ENCODE assay signal across 8 mouse cellular contexts in the genomic region with DNA sequence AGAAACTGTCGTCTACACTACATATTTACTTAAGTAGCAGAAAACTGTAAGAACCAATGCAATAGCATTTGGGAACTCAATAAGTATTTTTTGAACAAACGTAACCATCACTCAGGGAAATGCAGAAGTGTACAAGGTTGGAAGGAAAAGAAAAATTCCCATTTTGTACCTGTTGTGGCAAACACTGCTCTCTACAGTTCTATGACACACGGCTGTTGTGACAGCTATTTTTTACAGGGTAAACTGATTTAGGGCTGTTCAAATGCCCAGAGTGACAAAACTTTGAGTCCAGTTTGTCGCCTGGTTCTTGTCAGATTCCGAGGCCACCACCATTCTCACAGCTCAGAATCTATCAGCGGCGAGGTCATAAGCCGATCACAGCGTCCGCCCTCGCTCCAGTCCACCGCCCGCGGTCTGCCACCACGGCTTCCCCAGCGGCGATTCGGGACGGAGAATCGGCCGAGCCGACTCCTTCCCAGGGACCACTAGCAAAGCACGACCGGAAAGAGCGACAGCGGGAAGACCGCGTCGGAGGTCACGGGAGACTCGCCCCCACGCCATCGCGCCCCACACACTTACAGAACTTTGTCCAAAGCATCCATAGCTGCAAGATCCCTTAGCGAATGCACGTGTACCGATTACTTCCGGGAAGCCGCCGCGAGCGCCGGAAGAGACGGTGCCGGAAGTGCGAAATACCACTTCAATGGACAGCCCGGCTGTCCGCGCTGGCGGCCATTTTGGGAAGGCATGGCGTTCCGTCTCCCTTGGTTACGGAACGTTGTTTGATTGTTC. TPM values are rescaled to one million over a fixed set of nuclear protein-coding genes. Genes with fewer than 3 reads are reported as not detected.
A peak's percentile ranks its signal among the peaks of the same experiment; 100 is the strongest.
DNase-seq lines count a peak whose midpoint lies in the region; ATAC-seq lines count a peak whose summit lies in the region.

A gene (minus strand): TSS at position 663 of the 792 bp plus-strand sequence.

- H3K27me3 ChIP-seq in hindbrain, embryonic 16.5 days (replicated peaks; ENCODE audit: control insufficient read depth, insufficient read depth, low read length): no peaks in the 10 kb centered on the region
- H3K27me3 ChIP-seq in megakaryocyte, embryonic 14.5 days (replicated peaks): no peaks in the 10 kb centered on the region

- H3K9me3 ChIP-seq in hindbrain, embryonic 16.5 days (ENCODE audit: control insufficient read depth, low read length): no peaks in the 10 kb centered on the region
- H3K9me3 ChIP-seq in megakaryocyte, embryonic 14.5 days: no peaks in the 10 kb centered on the region

- H3K9ac ChIP-seq in hindbrain, embryonic 16.5 days (ENCODE audit: low read depth, low read length): peak within 1 kb of the TSS; percentile 72

- peak within 1 kb of the TSS; percentile 78 for H3K27ac ChIP-seq in hindbrain, embryonic 16.5 days (ENCODE audit: low read depth, low read length)

- DNase-seq in ZHBTc4 (ENCODE audit: low read depth, low spot score): peak; percentile 95
- peak; percentile 79 to 81 for DNase-seq in cerebellum, postnatal 36 days
- peak; percentile 78 for DNase-seq in gastrocnemius, adult 18-20 months (ENCODE audit: low spot score)
- DNase-seq in left cerebral cortex, adult 8-10 months (ENCODE audit: low spot score in 2 of 2): peak; percentile 62 to 75
- DNase-seq in right cerebral cortex, postnatal 10 days (ENCODE audit: low spot score in 2 of 2): peak; percentile 92
- DNase-seq in urinary bladder, postnatal 4 days (ENCODE audit: low spot score in 2 of 2): peak; percentile 68 to 77

- ATAC-seq in hindbrain, embryonic 16.5 days: peak; percentile 96

- 1% methylated on average over 54 of the region's 54 CpGs for WGBS in hindbrain, embryonic 16.5 days

- H3K4me3 ChIP-seq in hindbrain, embryonic 16.5 days (ENCODE audit: low read length): peak within 1 kb of the TSS; percentile 81
- H3K4me3 ChIP-seq in megakaryocyte, embryonic 14.5 days (replicated peaks): peak within 1 kb of the TSS; percentile 99

- peaks cover 17% of the 10 kb centered on the region for H3K36me3 ChIP-seq in hindbrain, embryonic 16.5 days (ENCODE audit: control insufficient read depth, insufficient read depth, low read length)
- peaks cover 66% of the 10 kb centered on the region for H3K36me3 ChIP-seq in megakaryocyte, embryonic 14.5 days (replicated peaks; ENCODE audit: low read length)

- H3K4me1 ChIP-seq in hindbrain, embryonic 16.5 days (ENCODE audit: control insufficient read depth, insufficient read depth, low read depth, low read length): peaks cover 4% of the 10 kb centered on the region
- peaks cover 55% of the 10 kb centered on the region for H3K4me1 ChIP-seq in megakaryocyte, embryonic 14.5 days

- peak within 1 kb of the TSS; percentile 52 for H3K4me2 ChIP-seq in hindbrain, embryonic 16.5 days (ENCODE audit: low read length)

RNA-seq across cellular contexts. Expression of the gene that starts here (rescaled TPM):
- total RNA-seq in gastrocnemius, adult 18-20 months (2021): 10 to 100 TPM; 15.6 to 16.1 TPM
- 63.5 and 64.0 TPM in 2 replicates for polyA plus RNA-seq in hindbrain, embryonic 16.5 days (2015; fragmentation: Nextera tagmentation; extraction: Ambion mirVana)
- total RNA-seq in left cerebral cortex, adult 8-10 months (2022): 10 to 100 TPM; 15.9 to 22.5 (median 17.5) TPM
- 1.3 TPM in 1 of 2 replicates, not detected in the other for polyA plus RNA-seq in megakaryocyte, embryonic 14.5 days (2012; ENCODE audit: insufficient read depth, low replicate concordance)

Comparison
In these comparisons a context has a peak if more than half of its experiments do, and no peak if none do; other contexts are left out.
1. Peak in every context shown above with its lines: DNase-seq, ATAC-seq, H3K4me3 ChIP-seq and H3K27ac ChIP-seq.
2. RNA of the gene that starts here (polyA plus RNA-seq): 63.5 to 64.0 TPM in hindbrain, embryonic 16.5 days; 1.3 TPM in megakaryocyte, embryonic 14.5 days; every median in the first group is over 10 times any median in the second.